Mouse (Mus musculus): ENCODE measurements around the gene Tm7sf3.

The Tm7sf3 gene

GRCm38 (mm10) chr6:146653197-146653596 lies 10.6 kb upstream of the Tm7sf3 start:
- no peak for DNase-seq

DNA sequence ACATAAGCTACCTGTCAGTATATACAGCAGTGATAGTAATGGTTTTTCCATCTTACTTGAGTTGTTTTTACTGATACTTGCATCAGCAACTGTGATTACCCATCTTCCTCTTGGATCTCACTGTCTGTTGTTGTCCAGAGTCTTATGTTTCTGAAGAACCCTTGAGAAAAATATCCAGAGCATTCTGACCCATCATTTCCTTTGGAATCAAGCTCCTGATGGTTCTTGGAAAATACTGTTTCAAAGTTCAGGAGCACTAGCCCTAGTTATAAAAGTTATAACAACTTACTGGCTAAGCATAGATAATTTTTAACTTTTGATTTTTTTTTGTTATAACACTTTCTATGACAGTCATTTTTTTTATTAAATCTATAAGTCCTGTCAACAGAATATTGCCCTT lies 8.8 kb upstream of the Tm7sf3 start:
- DNase-seq, result no peak

- no peak for DNase-seq
These were observed 7.4 kb upstream of the Tm7sf3 start for GRCm38 (mm10) chr6:146650013-146650412.

GRCm38 (mm10) chr6:146643184-146643570 lies 553 bp upstream of the Tm7sf3 start:
- peak; percentile 28 for DNase-seq

- no peak for DNase-seq
These were observed 908 bp downstream of the Tm7sf3 start for GRCm38 (mm10) chr6:146641621-146642210.

- DNase-seq, result no peak
These were observed 1.6 kb downstream of the Tm7sf3 start for GRCm38 (mm10) chr6:146640991-146641390.

GRCm38 (mm10) chr6:146640068-146640965 lies 2.3 kb downstream of the Tm7sf3 start:
- DNase-seq, result no peak

GRCm38 (mm10) chr6:146636482-146636881 lies 6.1 kb downstream of the Tm7sf3 start:
- no peak for DNase-seq

DNA sequence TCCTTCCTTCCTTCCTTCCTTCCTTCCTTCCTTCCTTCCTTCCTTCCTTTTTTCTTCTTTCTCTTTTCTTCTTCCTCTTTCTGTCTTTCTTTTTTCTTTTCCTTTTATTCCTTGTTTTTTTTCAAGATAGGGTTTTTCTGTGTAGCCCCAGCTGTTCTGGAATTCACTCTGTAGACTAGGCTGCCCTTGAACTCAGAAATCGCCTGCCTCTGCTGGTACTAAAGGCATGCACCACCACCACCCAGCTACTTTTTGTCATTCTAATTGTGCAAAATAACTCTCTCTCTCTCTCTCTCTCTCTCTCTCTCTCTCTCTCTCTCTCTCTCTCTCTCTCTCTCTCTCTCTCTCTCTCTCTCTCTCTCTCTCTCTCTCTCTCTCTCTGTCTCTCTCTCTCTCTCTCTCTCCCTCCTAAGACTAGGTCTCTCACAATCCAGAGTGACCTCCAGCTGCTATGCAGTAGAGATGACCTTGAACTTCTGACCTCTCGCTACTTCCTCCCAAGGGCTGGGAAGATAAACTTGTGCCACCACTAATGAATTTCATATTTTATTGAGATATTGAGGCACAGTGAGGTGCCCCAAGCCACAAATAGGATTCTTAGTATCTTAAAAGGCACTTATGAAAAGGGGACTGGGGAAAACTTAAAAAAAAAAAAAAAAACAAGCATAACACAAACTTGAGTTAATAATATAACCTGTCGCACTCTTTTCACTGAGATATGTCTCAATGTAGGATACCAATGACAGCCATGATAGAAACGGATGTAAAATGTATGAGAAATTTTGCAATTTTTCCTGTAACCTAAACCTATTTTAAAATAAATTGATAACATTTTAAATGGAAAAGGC lies 7.6 kb downstream of the Tm7sf3 start:
- DNase-seq, result no peak

DNA sequence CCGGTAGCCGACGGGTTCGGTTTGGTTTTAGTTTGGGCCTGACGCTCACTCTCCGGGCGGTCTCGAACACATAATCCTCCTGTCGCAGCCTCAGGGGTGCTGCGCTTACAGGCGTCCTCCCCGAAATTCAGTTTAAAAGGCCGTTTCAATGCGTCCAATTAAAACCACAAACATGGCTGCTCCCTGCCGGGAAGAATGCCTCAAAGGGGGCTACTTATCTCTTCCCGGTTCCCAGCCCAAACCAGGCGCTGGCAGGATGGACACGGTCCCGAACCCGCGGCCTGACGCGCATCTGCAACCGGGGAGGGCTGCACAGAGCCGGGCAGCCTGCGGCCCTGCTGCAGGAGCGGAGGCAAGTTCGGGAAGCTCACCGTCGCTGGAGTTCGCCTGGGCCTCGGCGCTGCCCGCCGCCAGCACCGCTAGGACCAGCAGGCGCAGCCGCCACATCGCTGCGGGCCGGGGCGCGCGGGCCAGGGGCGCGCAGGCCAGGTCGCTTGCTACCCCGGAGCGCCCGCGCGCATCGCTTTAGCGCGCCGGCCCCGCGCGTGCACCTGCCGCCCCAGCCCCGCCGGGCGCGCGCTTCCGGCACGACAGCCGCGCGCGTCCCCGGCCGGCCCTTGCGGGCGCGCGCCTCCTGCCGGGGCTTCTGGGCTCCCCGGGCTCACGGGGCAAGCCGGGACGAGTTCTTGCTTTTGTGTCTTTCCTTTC lies 8.5 kb downstream of the Tm7sf3 start:
- DNase-seq, result peak; percentile 72

DNA sequence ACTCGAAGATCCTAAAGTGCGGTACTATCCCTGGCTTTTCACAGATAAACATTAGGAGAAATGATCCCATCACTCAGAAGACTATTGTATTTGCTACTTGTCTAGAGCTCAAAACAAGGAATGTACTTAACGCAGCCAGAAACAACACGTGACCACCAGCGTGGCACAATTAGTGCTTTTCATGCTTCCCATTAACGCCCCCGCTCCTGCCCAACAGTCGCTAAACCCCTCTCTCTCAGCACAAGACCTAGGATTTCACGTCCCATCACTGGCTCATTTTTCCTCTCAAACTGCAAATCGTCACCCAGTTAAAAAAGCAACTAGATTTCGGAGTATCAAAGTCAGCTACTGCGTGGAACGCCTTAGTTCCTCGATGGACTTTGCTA lies 9.0 kb downstream of the Tm7sf3 start:
- DNase-seq, result peak; percentile 57

DNA sequence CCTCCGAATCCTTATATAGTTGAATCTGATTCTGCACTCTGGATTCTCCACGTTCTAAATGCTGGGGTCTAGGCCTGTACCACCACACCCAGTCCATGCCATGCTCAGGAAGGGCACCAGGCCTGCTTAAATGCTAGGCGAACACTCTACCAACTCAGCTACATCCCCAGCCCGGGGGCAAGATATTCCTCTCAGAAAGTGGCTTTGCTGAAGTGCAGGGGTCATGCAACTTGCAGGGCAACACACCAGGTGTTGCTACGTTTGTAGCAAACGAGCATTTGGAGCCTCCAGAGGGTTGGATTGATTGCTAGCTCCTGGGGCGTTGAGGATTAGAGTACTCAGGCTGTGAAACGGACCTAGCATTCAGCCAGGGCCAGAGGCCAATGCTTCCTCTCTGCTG lies 9.5 kb downstream of the Tm7sf3 start:
- no peak for DNase-seq

GRCm38 (mm10) chr6:146632403-146632802 lies 10.2 kb downstream of the Tm7sf3 start:
- DNase-seq, result no peak

- DNase-seq, result no peak
These were observed 10.8 kb downstream of the Tm7sf3 start for GRCm38 (mm10) chr6:146631847-146632246.

- no peak for DNase-seq
These were observed 11.7 kb downstream of the Tm7sf3 start for GRCm38 (mm10) chr6:146630961-146631360.

DNA sequence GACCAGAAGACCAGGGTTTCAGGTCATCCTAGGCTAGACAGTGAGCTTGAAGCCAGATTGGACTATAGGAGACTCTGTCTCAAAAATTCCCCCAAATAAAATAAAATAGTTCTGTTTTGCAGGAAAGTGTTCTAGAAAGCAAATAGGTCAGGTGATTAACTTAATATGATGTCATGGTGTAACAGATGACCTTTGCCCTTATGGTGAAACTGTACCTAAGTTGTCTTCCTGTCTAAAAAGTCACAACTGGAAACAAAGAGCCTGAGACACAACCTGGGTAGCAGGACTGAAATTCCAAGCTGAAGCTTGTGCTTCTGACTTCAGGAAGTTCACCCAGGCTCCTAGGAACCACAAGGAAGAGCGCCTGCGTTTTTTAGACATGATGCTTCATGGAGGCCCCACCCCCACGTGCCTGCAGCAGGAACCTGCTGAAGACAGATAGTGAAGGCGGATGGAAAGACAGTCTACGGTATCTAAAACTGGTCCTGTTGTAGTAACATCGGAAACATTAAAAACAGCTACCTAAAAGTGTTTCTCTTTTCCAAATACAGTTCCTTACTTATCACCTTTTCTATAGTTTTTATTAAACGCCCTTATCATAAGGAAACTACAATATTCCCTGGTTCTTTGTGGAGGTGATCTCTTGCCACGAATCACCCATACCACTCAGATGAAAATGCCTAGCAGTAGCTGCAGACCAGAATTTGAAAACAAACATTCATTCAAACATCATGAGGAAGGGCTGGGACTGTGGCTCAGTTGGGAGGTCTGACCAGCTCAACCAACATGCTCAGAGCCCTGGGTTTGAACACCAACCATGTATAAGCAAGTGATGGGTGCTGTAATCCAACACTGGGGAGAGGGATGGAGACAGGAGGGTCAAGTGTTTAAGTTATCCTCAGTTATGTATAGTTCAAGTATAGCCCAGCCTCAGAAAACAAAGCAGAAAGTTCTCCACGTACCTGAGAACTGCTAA lies 12.6 kb downstream of the Tm7sf3 start:
- no peak for DNase-seq

- no peak for DNase-seq
These were observed 14.5 kb downstream of the Tm7sf3 start for GRCm38 (mm10) chr6:146628123-146628522.

DNA sequence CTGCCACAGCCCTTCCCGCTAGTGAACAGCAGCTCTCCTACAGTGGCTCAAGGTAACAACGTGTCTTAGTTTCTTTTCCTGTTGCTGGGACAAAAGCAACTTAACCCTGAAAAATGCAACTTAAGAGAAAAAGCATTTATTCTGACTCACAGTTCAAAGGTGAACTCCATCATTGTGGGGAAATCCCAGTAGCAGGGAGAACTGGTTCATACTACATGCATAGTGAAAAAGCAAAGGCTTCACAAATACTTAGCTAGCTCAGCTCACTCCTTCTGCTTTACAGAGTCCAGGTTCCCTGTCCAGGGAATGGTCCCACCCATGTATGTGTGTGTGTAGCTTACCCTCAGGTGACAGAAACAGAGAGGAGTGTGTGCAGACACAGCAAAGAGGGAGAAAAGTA lies 26.0 kb downstream of the Tm7sf3 start:
- DNase-seq, result no peak

DNA sequence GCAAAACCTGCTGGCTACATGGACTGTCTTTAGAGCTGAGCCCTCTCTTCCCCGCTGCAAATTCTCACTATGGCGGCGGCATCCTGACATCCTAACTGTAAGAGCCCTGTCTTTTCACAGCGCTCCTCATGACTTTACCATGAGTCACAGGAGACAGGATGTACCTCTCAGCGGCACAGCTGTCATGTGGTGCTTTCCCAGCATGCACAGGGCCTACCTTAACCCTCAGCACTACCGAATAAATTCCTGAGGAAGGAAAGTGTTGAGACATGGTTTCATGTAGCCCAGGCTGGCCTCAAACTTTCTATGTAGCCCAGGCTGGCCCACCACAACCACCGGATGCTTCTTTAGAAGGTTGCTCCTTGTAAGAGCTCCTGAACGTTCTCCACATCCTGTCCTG lies 26.7 kb downstream of the Tm7sf3 start:
- DNase-seq, result no peak

- DNase-seq, result no peak
These were observed 28.1 kb downstream of the Tm7sf3 start for GRCm38 (mm10) chr6:146614541-146614940.

- no peak for DNase-seq
These were observed 28.7 kb downstream of the Tm7sf3 start for GRCm38 (mm10) chr6:146613907-146614306.

DNA sequence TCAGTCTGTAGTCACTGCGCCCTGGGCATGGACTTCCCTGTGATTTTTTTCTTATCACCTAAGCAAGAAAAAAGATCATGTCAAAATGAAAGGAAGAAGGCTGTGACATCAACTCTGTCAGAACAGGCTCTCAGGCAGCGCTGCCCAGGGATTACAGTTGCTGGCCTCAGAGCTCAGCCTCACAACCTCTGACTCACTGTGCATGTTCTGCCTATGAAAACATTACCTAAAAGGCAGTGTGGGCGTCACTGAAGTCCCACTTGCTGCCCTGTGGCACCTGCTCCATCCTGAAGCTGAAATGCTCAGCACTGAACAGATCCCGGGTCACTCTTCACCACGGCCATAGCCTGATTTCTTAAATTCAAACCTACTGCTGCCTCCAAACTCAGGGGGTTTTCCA lies 29.9 kb downstream of the Tm7sf3 start:
- no peak for DNase-seq

All from lung, postnatal 36 days (tissue).